Mouse (Mus musculus): Measurements from ENCODE around the gene Csk.

DNA sequence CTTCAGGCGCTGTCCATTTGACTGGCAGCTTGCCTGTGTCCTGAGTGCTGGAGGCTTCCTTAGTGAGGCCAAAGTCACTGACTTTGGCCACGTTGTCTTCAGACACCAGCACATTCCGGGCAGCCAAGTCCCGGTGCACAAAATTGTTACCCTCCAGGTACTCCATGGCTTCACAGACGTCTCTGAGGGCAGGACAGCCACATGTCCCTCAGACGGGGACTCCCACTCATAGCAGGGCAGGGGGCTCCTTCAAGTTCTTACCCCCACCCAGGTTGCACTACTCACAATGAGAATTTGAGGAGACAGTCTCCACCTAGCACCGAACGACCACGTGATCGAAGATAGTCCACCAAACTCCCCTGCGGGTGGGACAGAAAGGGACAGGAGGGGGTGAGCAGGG, 25.5 kb downstream of the Csk start:
- TF ChIP-seq CTCF (conservative IDR thresholded peaks at IDR 0.05; ENCODE audit: insufficient read depth, insufficient read length, low read depth, low read length) (no peak), POLR2A (IDR thresholded peaks at IDR 0.05; ENCODE audit: low read depth, low read length) (no peak)

Measured in kidney, adult 2 months (tissue).